Mouse (Mus musculus) erythroid progenitor cell, adult 5-6 weeks (primary cell): ENCODE data around the gene Zfp558. TPM values are rescaled to one million over a fixed set of nuclear protein-coding genes. Genes with fewer than 3 reads are reported as not detected.
A peak's percentile ranks its signal among the peaks of the same experiment; 100 is the strongest.
"Not testable (repeated sequence)": the region's sequence is repeated elsewhere in the genome, so short reads cannot be mapped to it uniquely, and the experiment has no call there.

ENCODE experiments used
- ATAC-seq: replicated peaks from 2 replicates; pipeline ENCODE4 v1.8.0; 2016; ENCODE audit warnings: moderate number of reproducible peaks, mild to moderate bottlenecking, moderate TSS enrichment, inconsistent platforms; ENCODE audit not compliant: poor library complexity, low FRiP score, severe bottlenecking
- total RNA-seq, 2 experiments: library from RNA; stranded (forward) in 1 of 2; stranded (reverse) in 1 of 2; fragments of 150-400 nt in 1 of 2; fragments of 186-747, 209-891 nt in 1 of 2; gene quantifications; 2 replicates each; pipeline versions ENCODE4 v1.2.3 to v1.2.4; 2015 to 2017; ENCODE audit warnings: low replicate concordance in 2 of 2

The Zfp558 gene
- total RNA-seq (2015; ENCODE audit: low replicate concordance) = not detected in 2 replicates
- not detected in 2 replicates for total RNA-seq (2017; ENCODE audit: low replicate concordance)

DNA sequence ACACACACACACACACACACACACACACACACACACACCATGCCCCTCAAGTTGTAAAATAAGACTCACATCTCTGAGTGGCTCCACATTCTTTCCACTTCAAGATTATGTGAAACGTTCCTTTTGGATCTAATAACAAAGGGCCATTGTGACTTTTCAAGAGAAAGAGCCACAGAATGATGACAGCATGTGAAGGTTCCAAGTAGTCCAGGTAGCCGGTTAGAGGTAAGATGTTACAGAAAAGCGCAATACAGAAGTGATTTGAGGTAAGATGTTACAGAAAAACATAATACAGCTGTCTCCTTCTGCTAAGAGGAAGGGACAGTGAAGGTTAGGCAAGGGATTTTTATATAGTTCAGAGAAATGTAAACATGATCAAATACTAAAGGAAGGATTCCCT lies at the start of gene Zfp558, which contains the start of gene Mbd3l1:
Gene Zfp558, minus strand, starts transcription at position 101 of the 400 bp plus-strand sequence.
Gene Mbd3l1, plus strand, starts transcription at position 192 of the 400 bp plus-strand sequence.
- ATAC-seq = no peak

DNA sequence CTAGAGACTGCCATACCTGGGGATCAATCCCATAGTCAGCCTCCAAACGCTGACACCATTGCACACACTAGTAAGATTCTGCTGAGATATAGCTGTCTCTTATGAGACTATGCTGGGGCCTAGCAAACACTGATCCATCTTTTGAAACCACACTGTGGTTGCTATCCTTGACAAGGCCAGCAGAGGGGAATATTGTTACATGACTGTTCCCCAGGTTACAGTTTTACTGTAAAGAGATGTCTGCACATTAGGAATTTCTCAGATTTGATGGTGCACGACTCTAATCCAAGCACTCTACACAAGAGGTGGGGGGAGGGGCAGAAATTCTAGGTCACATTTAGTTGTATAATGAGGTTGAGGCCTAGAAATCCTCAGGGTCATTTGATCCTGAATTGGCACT lies 30.0 kb upstream of the Zfp558 start:
- no peak for ATAC-seq

DNA sequence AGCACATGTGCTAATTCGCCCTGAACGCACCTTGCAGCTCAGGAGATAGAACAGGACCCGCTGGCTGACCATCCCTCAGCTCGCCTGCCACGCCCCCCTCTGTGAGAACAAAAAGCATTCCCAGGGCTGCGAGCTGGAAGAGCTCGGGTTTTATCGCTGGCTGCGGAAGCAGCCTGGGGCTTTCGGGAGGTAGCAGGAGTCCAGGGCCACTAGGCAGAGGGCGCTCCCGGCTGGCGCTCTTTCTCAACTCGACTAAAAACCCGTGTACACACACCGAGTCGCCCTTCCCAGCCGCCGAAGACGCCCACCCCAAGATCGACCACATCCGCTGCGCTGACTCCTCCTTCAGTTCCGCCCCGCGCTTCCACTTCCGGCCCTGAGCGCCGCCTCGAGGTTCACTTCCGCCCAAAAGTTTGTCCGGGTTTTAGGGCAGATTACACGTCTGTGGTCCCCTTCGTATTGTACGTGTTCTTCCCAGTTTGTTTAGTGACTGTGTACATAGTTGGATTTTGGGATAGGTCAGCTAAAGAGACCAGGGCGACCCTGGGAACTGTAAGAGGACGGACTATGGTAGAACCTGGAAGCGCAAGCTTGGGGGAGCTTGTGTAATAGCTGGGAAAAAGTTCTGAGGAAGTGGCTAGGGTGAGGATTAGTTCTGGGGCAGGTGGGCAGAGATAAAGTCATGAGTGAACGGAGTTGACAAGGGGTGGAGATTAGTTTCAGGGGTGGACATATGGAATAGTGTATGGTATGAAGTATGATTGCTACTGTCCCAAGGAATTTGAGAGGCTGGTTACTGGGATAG lies 4.5 kb downstream of the Zfp558 start:
- peak; percentile 49; the same call in 1 of the 2 replicates for ATAC-seq

DNA sequence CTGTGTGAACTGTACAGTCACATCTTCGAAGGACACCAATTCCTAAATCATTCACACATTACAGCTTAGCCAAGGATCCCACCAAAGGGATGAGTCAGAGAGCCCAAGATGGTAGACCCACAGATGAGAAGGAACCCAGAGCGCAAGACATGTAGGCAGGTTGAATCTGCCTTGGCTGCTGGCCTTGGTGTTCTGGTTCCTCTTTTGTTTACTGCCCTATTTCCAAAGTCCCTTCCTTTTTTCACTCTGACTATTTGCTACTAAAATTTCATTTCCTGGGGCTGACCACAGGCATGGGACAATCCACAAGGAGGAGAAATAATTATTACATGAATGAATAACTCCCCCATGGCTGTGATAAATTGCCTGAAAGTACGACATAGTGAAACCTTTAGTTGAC lies 10.1 kb downstream of the Zfp558 start:
- no peak for ATAC-seq

DNA sequence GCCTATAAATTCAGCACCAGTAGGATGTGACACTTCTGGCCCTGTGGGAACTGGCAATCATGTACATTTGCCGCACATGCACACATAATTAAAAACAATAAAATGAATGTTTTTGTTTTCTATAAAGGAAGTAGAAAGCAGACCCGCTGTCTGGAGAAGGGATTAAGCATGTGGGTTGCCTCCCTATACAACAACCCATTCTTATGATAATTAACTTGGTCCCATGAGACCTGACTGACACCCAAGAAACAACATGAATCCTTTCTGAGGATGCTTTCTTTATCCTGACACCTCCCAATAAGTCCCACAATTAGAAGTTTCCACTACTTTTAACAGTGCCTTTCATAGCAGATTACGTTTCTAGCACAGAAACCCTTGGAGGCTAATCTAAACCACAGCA lies 10.7 kb downstream of the Zfp558 start:
- no peak for ATAC-seq

DNA sequence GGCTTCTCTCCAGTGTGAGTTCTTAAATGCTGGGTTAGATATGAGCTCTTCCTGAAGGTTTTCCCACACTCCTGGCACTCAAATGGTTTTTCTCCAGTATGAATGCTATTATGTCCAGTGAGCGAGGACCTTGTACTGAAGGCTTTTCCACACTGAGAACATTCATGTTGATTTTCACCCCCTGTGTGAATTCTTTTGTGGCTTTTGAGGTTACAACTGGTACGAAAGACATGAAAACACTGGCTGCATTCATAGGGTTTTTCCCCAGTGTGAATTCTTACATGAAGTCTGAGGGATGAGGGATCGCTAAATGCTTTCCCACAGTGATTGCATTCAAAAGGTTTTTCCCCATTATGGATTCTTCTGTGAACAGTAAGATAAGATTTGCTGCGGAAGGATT lies 21.5 kb downstream of the Zfp558 start:
- no peak for ATAC-seq

DNA sequence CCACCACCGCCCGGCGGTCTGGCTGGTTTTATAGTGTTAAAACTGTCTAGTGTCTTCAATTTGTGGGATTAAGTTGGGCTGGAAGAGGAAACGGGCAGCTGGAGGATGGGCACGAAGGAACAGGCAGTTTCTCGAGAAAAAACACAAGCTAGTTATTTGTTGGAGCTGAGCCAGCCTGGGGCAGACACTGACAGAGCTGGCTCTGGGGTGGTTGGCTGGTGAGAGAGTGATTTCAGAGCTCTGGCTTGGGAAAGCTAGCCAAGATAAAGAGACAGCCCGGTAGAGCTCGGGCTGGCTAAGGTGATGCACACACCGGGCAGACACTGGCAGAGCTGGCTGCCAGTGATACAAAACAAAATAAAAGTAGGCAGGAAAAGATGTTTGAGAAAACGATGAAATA lies 46.4 kb downstream of the Zfp558 start:
- ATAC-seq = no peak

DNA sequence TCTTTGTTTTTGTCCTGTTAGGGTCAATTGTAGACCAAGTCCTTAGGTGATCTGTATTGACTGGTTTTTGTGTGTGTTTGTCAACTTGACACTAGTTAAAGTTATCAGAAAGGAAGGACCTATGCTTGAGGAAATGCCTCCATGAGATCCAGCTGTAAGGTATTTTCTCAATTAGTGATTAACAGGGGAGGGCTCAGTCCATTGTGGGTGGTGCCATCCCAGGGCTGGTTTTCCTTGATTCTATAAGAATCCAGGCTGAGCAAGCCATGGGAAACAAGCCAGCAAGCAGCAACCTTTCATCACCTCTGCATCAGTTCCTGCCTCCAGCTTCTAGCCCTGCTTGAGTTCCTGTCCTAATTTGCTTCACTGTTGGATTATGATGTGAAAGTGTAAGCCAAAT lies 47.7 kb downstream of the Zfp558 start, which contains the start of gene Mbd3l2:
Gene Mbd3l2, plus strand, starts transcription at position 301 of the 400 bp plus-strand sequence.
- no peak for ATAC-seq

DNA sequence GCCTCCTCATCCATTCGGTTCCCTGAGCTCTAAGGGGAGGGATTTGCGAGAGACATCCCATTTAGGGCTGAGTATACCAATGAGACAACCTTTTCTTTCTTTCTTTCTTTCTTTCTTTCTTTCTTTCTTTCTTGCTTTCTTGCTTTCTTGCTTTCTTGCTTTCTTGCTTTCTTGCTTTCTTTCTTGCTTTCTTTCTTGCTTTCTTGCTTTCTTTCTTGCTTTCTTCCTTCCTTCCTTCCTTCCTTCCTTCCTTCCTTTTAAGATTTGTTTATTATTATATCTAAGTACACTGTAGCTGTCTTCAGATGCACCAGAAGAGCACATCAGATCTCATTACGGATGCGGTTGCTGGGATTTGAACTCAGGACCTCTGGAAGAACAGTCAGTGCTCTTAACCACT lies 65.7 kb downstream of the Zfp558 start:
- not testable (repeated sequence) for ATAC-seq

Other genes starting within 250 kb of the Zfp558 start
- gene Chordc1, start 186.1 kb downstream of the Zfp558 start, total RNA-seq (2015; ENCODE audit: low replicate concordance) = 30.6 and 35.3 TPM in 2 replicates
- 29.9 and 46.9 TPM in 2 replicates for gene Chordc1, start 186.1 kb downstream of the Zfp558 start, total RNA-seq (2017; ENCODE audit: low replicate concordance)
- gene Naalad2, start 75.3 kb downstream of the Zfp558 start, total RNA-seq (2015; ENCODE audit: low replicate concordance) = not detected in 2 replicates
- gene Naalad2, start 75.3 kb downstream of the Zfp558 start, total RNA-seq (2017; ENCODE audit: low replicate concordance) = not detected in 2 replicates
- not detected in 2 replicates for gene Ubtfl1, start 73.8 kb downstream of the Zfp558 start, total RNA-seq (2015; ENCODE audit: low replicate concordance)
- gene Ubtfl1, start 73.8 kb downstream of the Zfp558 start, total RNA-seq (2017; ENCODE audit: low replicate concordance) = not detected in 2 replicates
- not detected in 2 replicates for gene Mbd3l2, start 47.6 kb downstream of the Zfp558 start, total RNA-seq (2015; ENCODE audit: low replicate concordance)
- not detected in 2 replicates for gene Mbd3l2, start 47.6 kb downstream of the Zfp558 start, total RNA-seq (2017; ENCODE audit: low replicate concordance)
- not detected in 2 replicates for gene Mbd3l1, start 91 bp upstream of the Zfp558 start, total RNA-seq (2015; ENCODE audit: low replicate concordance)
- not detected in 2 replicates for gene Mbd3l1, start 91 bp upstream of the Zfp558 start, total RNA-seq (2017; ENCODE audit: low replicate concordance)
- not detected in 2 replicates for gene Muc16, start 196.3 kb upstream of the Zfp558 start, total RNA-seq (2015; ENCODE audit: low replicate concordance)
- gene Muc16, start 196.3 kb upstream of the Zfp558 start, total RNA-seq (2017; ENCODE audit: low replicate concordance) = not detected in 2 replicates